Mouse (Mus musculus): ENCODE data around the gene Tnfrsf18. TPM values are rescaled to one million over a fixed set of nuclear protein-coding genes. Genes with fewer than 3 reads are reported as not detected.

Gene Tnfrsf18
- polyA plus RNA-seq, 1 experiment from 2014 or later = 3.3 TPM

GRCm38 (mm10) chr4:156053113-156053512 lies 27.1 kb downstream of the Tnfrsf18 start:
- H3K9ac ChIP-seq (ENCODE audit: low read length) = no peak overlapping the region
- no peak overlapping the region for H3K4me3 ChIP-seq (ENCODE audit: low read depth, low read length)
- ATAC-seq (ENCODE audit: low FRiP score, low TSS enrichment) (no peak), DNase-seq (ENCODE audit: low spot score) (no peak)
- 66% methylated on average over 4 of the region's 4 CpGs for WGBS
- no peaks in the 10 kb centered on the region for H3K27me3 ChIP-seq (ENCODE audit: control insufficient read depth, insufficient read depth, low read length)
- no peaks in the 10 kb centered on the region for H3K36me3 ChIP-seq (ENCODE audit: control insufficient read depth, insufficient read depth, low read length)
- no peaks in the 10 kb centered on the region for H3K4me1 ChIP-seq (replicated peaks; ENCODE audit: control insufficient read depth, insufficient read depth)
- H3K9me3 ChIP-seq (ENCODE audit: control insufficient read depth, low read length) = no peaks in the 10 kb centered on the region
- H3K27ac ChIP-seq (replicated peaks) = no peak overlapping the region
- H3K4me2 ChIP-seq (replicated peaks; ENCODE audit: low read depth) = no peak overlapping the region
- TF ChIP-seq EP300 (optimal IDR thresholded peaks at IDR 0.05) (no peak), CTCF (IDR thresholded peaks at IDR 0.05; ENCODE audit: low read depth) (no peak)

- Histone ChIP-seq H3K4me2 (replicated peaks; ENCODE audit: low read depth) (no peak overlapping the region), H3K36me3 (ENCODE audit: control insufficient read depth, insufficient read depth, low read length) (no peaks in the 10 kb centered on the region), H3K9me3 (ENCODE audit: control insufficient read depth, low read length) (no peaks in the 10 kb centered on the region), H3K4me3 (ENCODE audit: low read depth, low read length) (no peak overlapping the region), H3K27me3 (ENCODE audit: control insufficient read depth, insufficient read depth, low read length) (no peaks in the 10 kb centered on the region), H3K9ac (ENCODE audit: low read length) (no peak overlapping the region), H3K27ac (replicated peaks) (peak overlapping the region; percentile 56), H3K4me1 (replicated peaks; ENCODE audit: control insufficient read depth, insufficient read depth) (no peaks in the 10 kb centered on the region)
- TF ChIP-seq CTCF (IDR thresholded peaks at IDR 0.05; ENCODE audit: low read depth) (no peak), EP300 (optimal IDR thresholded peaks at IDR 0.05) (no peak)
- peak; percentile 48 for DNase-seq (ENCODE audit: low spot score)
- peak; percentile 50 for ATAC-seq (ENCODE audit: low FRiP score, low TSS enrichment)
- 49% methylated on average over 4 of the region's 4 CpGs for WGBS
These were observed 28.2 kb downstream of the Tnfrsf18 start for GRCm38 (mm10) chr4:156054130-156054529.

GRCm38 (mm10) chr4:156054606-156055005 lies 28.6 kb downstream of the Tnfrsf18 start:
- Histone ChIP-seq H3K27me3 (ENCODE audit: control insufficient read depth, insufficient read depth, low read length) (no peaks in the 10 kb centered on the region), H3K4me3 (ENCODE audit: low read depth, low read length) (no peak overlapping the region), H3K9me3 (ENCODE audit: control insufficient read depth, low read length) (no peaks in the 10 kb centered on the region), H3K36me3 (ENCODE audit: control insufficient read depth, insufficient read depth, low read length) (no peaks in the 10 kb centered on the region), H3K4me2 (replicated peaks; ENCODE audit: low read depth) (no peak overlapping the region; the same call in 1 of the 2 replicates), H3K9ac (ENCODE audit: low read length) (no peak overlapping the region), H3K4me1 (replicated peaks; ENCODE audit: control insufficient read depth, insufficient read depth) (no peaks in the 10 kb centered on the region), H3K27ac (replicated peaks) (peak overlapping the region; percentile 56)
- DNase-seq (ENCODE audit: low spot score) (peak; percentile 39), ATAC-seq (ENCODE audit: low FRiP score, low TSS enrichment) (no peak)
- TF ChIP-seq CTCF (IDR thresholded peaks at IDR 0.05; ENCODE audit: low read depth) = no peak
- TF ChIP-seq EP300 (optimal IDR thresholded peaks at IDR 0.05) = no peak
- WGBS = 87% methylated on average over 6 of the region's 6 CpGs

GRCm38 (mm10) chr4:156055173-156055572 lies 29.2 kb downstream of the Tnfrsf18 start:
- Histone ChIP-seq H3K9me3 (ENCODE audit: control insufficient read depth, low read length) (no peaks in the 10 kb centered on the region), H3K4me3 (ENCODE audit: low read depth, low read length) (no peak overlapping the region), H3K9ac (ENCODE audit: low read length) (no peak overlapping the region), H3K27ac (replicated peaks) (peak overlapping the region; percentile 56; the same call in 1 of the 2 replicates), H3K4me1 (replicated peaks; ENCODE audit: control insufficient read depth, insufficient read depth) (no peaks in the 10 kb centered on the region), H3K27me3 (ENCODE audit: control insufficient read depth, insufficient read depth, low read length) (no peaks in the 10 kb centered on the region), H3K4me2 (replicated peaks; ENCODE audit: low read depth) (peak overlapping the region; percentile 53; the same call in 1 of the 2 replicates), H3K36me3 (ENCODE audit: control insufficient read depth, insufficient read depth, low read length) (no peaks in the 10 kb centered on the region)
- TF ChIP-seq EP300 (optimal IDR thresholded peaks at IDR 0.05) (no peak), CTCF (IDR thresholded peaks at IDR 0.05; ENCODE audit: low read depth) (peak; percentile 50)
- peak; percentile 59 for DNase-seq (ENCODE audit: low spot score)
- ATAC-seq (ENCODE audit: low FRiP score, low TSS enrichment) = no peak
- whole genome bisulfite sequencing = 61% methylated on average over 5 of the region's 5 CpGs

GRCm38 (mm10) chr4:156057702-156058101 lies 31.7 kb downstream of the Tnfrsf18 start:
- DNase-seq (ENCODE audit: low spot score) (peak; percentile 57), ATAC-seq (ENCODE audit: low FRiP score, low TSS enrichment) (no peak)
- no peaks in the 10 kb centered on the region for H3K4me1 ChIP-seq (replicated peaks; ENCODE audit: control insufficient read depth, insufficient read depth)
- no peaks in the 10 kb centered on the region for H3K36me3 ChIP-seq (ENCODE audit: control insufficient read depth, insufficient read depth, low read length)
- TF ChIP-seq EP300 (optimal IDR thresholded peaks at IDR 0.05) = no peak
- no peak for TF ChIP-seq CTCF (IDR thresholded peaks at IDR 0.05; ENCODE audit: low read depth)
- peak overlapping the region; percentile 53 for H3K4me2 ChIP-seq (replicated peaks; ENCODE audit: low read depth)
- H3K9ac ChIP-seq (ENCODE audit: low read length) = peak overlapping the region; percentile 78
- WGBS = 49% methylated on average over 10 of the region's 10 CpGs
- peak overlapping the region; percentile 97 for H3K27ac ChIP-seq (replicated peaks)
- no peaks in the 10 kb centered on the region for H3K27me3 ChIP-seq (ENCODE audit: control insufficient read depth, insufficient read depth, low read length)
- H3K9me3 ChIP-seq (ENCODE audit: control insufficient read depth, low read length) = no peaks in the 10 kb centered on the region
- peak overlapping the region; percentile 47 for H3K4me3 ChIP-seq (ENCODE audit: low read depth, low read length)

- Histone ChIP-seq H3K9me3 (ENCODE audit: control insufficient read depth, low read length) (no peaks in the 10 kb centered on the region), H3K27ac (replicated peaks) (peak overlapping the region; percentile 97), H3K27me3 (ENCODE audit: control insufficient read depth, insufficient read depth, low read length) (no peaks in the 10 kb centered on the region), H3K4me3 (ENCODE audit: low read depth, low read length) (peak overlapping the region; percentile 47), H3K9ac (ENCODE audit: low read length) (peak overlapping the region; percentile 78), H3K4me1 (replicated peaks; ENCODE audit: control insufficient read depth, insufficient read depth) (peaks cover 1% of the 10 kb centered on the region; the same call in 1 of the 2 replicates), H3K36me3 (ENCODE audit: control insufficient read depth, insufficient read depth, low read length) (no peaks in the 10 kb centered on the region), H3K4me2 (replicated peaks; ENCODE audit: low read depth) (peak overlapping the region; percentile 53)
- 45% methylated on average over 9 of the region's 9 CpGs for WGBS
- ATAC-seq (ENCODE audit: low FRiP score, low TSS enrichment) (no peak), DNase-seq (ENCODE audit: low spot score) (peak; percentile 67)
- no peak for TF ChIP-seq EP300 (optimal IDR thresholded peaks at IDR 0.05)
- no peak for TF ChIP-seq CTCF (IDR thresholded peaks at IDR 0.05; ENCODE audit: low read depth)
These were observed 32.9 kb downstream of the Tnfrsf18 start for GRCm38 (mm10) chr4:156058826-156059225.

Data from stomach, postnatal 0 days (tissue).